Mouse (Mus musculus): ENCODE data around the gene Znrd1as. TPM values are rescaled to one million over a fixed set of nuclear protein-coding genes. Genes with fewer than 3 reads are reported as not detected.
"Not testable (repeated sequence)": the region's sequence is repeated elsewhere in the genome, so short reads cannot be mapped to it uniquely, and the experiment has no call there.

Gene Znrd1as
- polyA plus RNA-seq, 1 experiment from 2014 or later: 12.4 TPM

- H3K4me3 ChIP-seq (ENCODE audit: inconsistent target): no peak overlapping the region
- 80% methylated on average over 14 of the region's 14 CpGs for WGBS (ENCODE audit: missing documents)
- no peaks in the 10 kb centered on the region for H3K36me3 ChIP-seq (ENCODE audit: inconsistent target)
- H3K27ac ChIP-seq: no peak overlapping the region
- H3K79me2 ChIP-seq (ENCODE audit: inconsistent target): no peaks in the 10 kb centered on the region
These were observed 12.0 kb downstream of the Znrd1as start for GRCm38 (mm10) chr17:36970316-36970890.

GRCm38 (mm10) chr17:36971172-36971850 is 12.9 kb downstream of the Znrd1as start:
- no peaks in the 10 kb centered on the region for H3K79me2 ChIP-seq (ENCODE audit: inconsistent target)
- H3K27ac ChIP-seq: no peak overlapping the region
- no peaks in the 10 kb centered on the region for H3K36me3 ChIP-seq (ENCODE audit: inconsistent target)
- H3K4me3 ChIP-seq (ENCODE audit: inconsistent target): no peak overlapping the region
- WGBS (ENCODE audit: missing documents): 15% methylated on average over 6 of the region's 6 CpGs

- no peaks in the 10 kb centered on the region for H3K36me3 ChIP-seq (ENCODE audit: inconsistent target)
- 48% methylated on average over 3 of the region's 3 CpGs for WGBS (ENCODE audit: missing documents)
- no peak overlapping the region for H3K27ac ChIP-seq
- no peak overlapping the region for H3K4me3 ChIP-seq (ENCODE audit: inconsistent target)
- H3K79me2 ChIP-seq (ENCODE audit: inconsistent target): no peaks in the 10 kb centered on the region
These were observed 14.4 kb downstream of the Znrd1as start for GRCm38 (mm10) chr17:36972791-36973190.

- Histone ChIP-seq H3K4me3 (ENCODE audit: inconsistent target) (no peak overlapping the region), H3K36me3 (ENCODE audit: inconsistent target) (no peaks in the 10 kb centered on the region), H3K27ac (no peak overlapping the region), H3K79me2 (ENCODE audit: inconsistent target) (no peaks in the 10 kb centered on the region)
- WGBS (ENCODE audit: missing documents): 88% methylated on average over 8 of the region's 8 CpGs
These were observed 14.9 kb downstream of the Znrd1as start for GRCm38 (mm10) chr17:36973271-36973787.

GRCm38 (mm10) chr17:36981221-36981813 is 22.9 kb downstream of the Znrd1as start, which contains the start of gene 2410137M14Rik:
Gene 2410137M14Rik (minus strand): TSS chr17:36981237.
- no peak within 1 kb of the TSS for H3K27ac ChIP-seq
- no peaks in the 10 kb centered on the region for H3K36me3 ChIP-seq (ENCODE audit: inconsistent target)
- WGBS (ENCODE audit: missing documents): 34% methylated on average over 18 of the region's 18 CpGs
- H3K79me2 ChIP-seq (ENCODE audit: inconsistent target): no peaks in the 10 kb centered on the region
- no peak within 1 kb of the TSS for H3K4me3 ChIP-seq (ENCODE audit: inconsistent target)

GRCm38 (mm10) chr17:36981845-36982244 is 23.5 kb downstream of the Znrd1as start:
- H3K27ac ChIP-seq: no peak overlapping the region
- no peaks in the 10 kb centered on the region for H3K79me2 ChIP-seq (ENCODE audit: inconsistent target)
- H3K36me3 ChIP-seq (ENCODE audit: inconsistent target): no peaks in the 10 kb centered on the region
- H3K4me3 ChIP-seq (ENCODE audit: inconsistent target): no peak overlapping the region
- WGBS (ENCODE audit: missing documents): 55% methylated on average over 4 of the region's 4 CpGs

GRCm38 (mm10) chr17:36982253-36983155 is 24.1 kb downstream of the Znrd1as start:
- no peak overlapping the region for H3K4me3 ChIP-seq (ENCODE audit: inconsistent target)
- H3K27ac ChIP-seq: no peak overlapping the region
- WGBS (ENCODE audit: missing documents): 78% methylated on average over 5 of the region's 5 CpGs
- H3K79me2 ChIP-seq (ENCODE audit: inconsistent target): no peaks in the 10 kb centered on the region
- no peaks in the 10 kb centered on the region for H3K36me3 ChIP-seq (ENCODE audit: inconsistent target)

GRCm38 (mm10) chr17:36988475-36988874 is 30.1 kb downstream of the Znrd1as start:
- Histone ChIP-seq H3K27ac (no peak overlapping the region), H3K79me2 (ENCODE audit: inconsistent target) (no peaks in the 10 kb centered on the region), H3K4me3 (ENCODE audit: inconsistent target) (no peak overlapping the region), H3K36me3 (ENCODE audit: inconsistent target) (no peaks in the 10 kb centered on the region)
- 21% methylated on average over 24 of the region's 24 CpGs for WGBS (ENCODE audit: missing documents)

GRCm38 (mm10) chr17:36989437-36989836 is 31.0 kb downstream of the Znrd1as start, which contains the start of gene H2-M5:
Gene H2-M5 (minus strand): TSS chr17:36989537.
- no peaks in the 10 kb centered on the region for H3K36me3 ChIP-seq (ENCODE audit: inconsistent target)
- no peaks in the 10 kb centered on the region for H3K79me2 ChIP-seq (ENCODE audit: inconsistent target)
- WGBS (ENCODE audit: missing documents): 95% methylated on average over 4 of the region's 5 CpGs
- no peak within 1 kb of the TSS for H3K27ac ChIP-seq
- no peak within 1 kb of the TSS for H3K4me3 ChIP-seq (ENCODE audit: inconsistent target)

GRCm38 (mm10) chr17:36990630-36991029 is 32.2 kb downstream of the Znrd1as start:
- whole genome bisulfite sequencing (ENCODE audit: missing documents): 100% methylated on average over 1 of the region's 6 CpGs
- not testable (repeated sequence) for H3K79me2 ChIP-seq (ENCODE audit: inconsistent target); H3K4me3 ChIP-seq (ENCODE audit: inconsistent target); H3K36me3 ChIP-seq (ENCODE audit: inconsistent target); H3K27ac ChIP-seq

- Histone ChIP-seq H3K27ac (no peak overlapping the region), H3K36me3 (ENCODE audit: inconsistent target) (no peaks in the 10 kb centered on the region), H3K79me2 (ENCODE audit: inconsistent target) (no peaks in the 10 kb centered on the region), H3K4me3 (ENCODE audit: inconsistent target) (no peak overlapping the region)
- WGBS (ENCODE audit: missing documents): 0% methylated on average over 3 of the region's 3 CpGs
These were observed 34.1 kb downstream of the Znrd1as start for GRCm38 (mm10) chr17:36992336-36993104.

- H3K36me3 ChIP-seq (ENCODE audit: inconsistent target): no peaks in the 10 kb centered on the region
- H3K4me3 ChIP-seq (ENCODE audit: inconsistent target): no peak overlapping the region
- WGBS (ENCODE audit: missing documents): 76% methylated on average over 2 of the region's 4 CpGs
- no peaks in the 10 kb centered on the region for H3K79me2 ChIP-seq (ENCODE audit: inconsistent target)
- no peak overlapping the region for H3K27ac ChIP-seq
These were observed 35.5 kb downstream of the Znrd1as start for GRCm38 (mm10) chr17:36993770-36994325.

GRCm38 (mm10) chr17:36994528-36994927 is 36.1 kb downstream of the Znrd1as start:
- Histone ChIP-seq H3K36me3 (ENCODE audit: inconsistent target) (no peaks in the 10 kb centered on the region), H3K4me3 (ENCODE audit: inconsistent target) (no peak overlapping the region), H3K27ac (no peak overlapping the region), H3K79me2 (ENCODE audit: inconsistent target) (no peaks in the 10 kb centered on the region)
- WGBS (ENCODE audit: missing documents): 80% methylated on average over 1 of the region's 2 CpGs

Measured in macrophage (primary cell).